Mouse (Mus musculus) small intestine, adult 2 months (tissue): Measurements from ENCODE around the gene Mrm2. TPM values are rescaled to one million over a fixed set of nuclear protein-coding genes. Genes with fewer than 3 reads are reported as not detected.

Source experiments
- H3K27ac ChIP-seq: fragments of 200-500 bp; 2 replicates; pipeline ENCODE4 v1.5.1; 2012; ENCODE audit warnings: low read depth, low read length, control low read depth, inconsistent platforms; ENCODE audit not compliant: insufficient read depth
- H3K27me3 ChIP-seq: fragments of 200-500 bp; 2 replicates; pipeline ENCODE4 v1.6.1; 2012; ENCODE audit warnings: mild to moderate bottlenecking, moderate library complexity, low read length, inconsistent platforms; ENCODE audit not compliant: control insufficient read depth, insufficient read depth
- H3K36me3 ChIP-seq: fragments of 200-500 bp; 2 replicates; pipeline ENCODE4 v1.6.1; 2012; ENCODE audit warnings: mild to moderate bottlenecking, low read length, control low read depth, inconsistent platforms; ENCODE audit not compliant: control insufficient read depth, insufficient read depth
- H3K4me1 ChIP-seq: fragments of 200-500 bp; 2 replicates; pipeline ENCODE4 v1.6.1; 2012; ENCODE audit warnings: low read length, inconsistent platforms, mixed read lengths; ENCODE audit not compliant: control insufficient read depth, insufficient read depth, insufficient read length
- H3K4me3 ChIP-seq: fragments of 200-500 bp; 2 replicates; pipeline ENCODE4 v1.5.1; 2012; ENCODE audit warnings: low read depth, mild to moderate bottlenecking, control low read depth, inconsistent platforms, low read length, moderate library complexity
- CTCF ChIP-seq: fragments of 200-500 bp; IDR thresholded peaks from 2 replicates; pipeline ENCODE4 v1.5.1; 2012; ENCODE audit warnings: low read depth, mild to moderate bottlenecking, control low read depth, inconsistent platforms, low read length, moderate library complexity, mixed read lengths; ENCODE audit not compliant: insufficient replicate concordance, insufficient read length; ENCODE audit errors: extremely low read depth
- POLR2A ChIP-seq: fragments of 200-500 bp; IDR thresholded peaks from 2 replicates; pipeline ENCODE4 v1.6.1; 2012; ENCODE audit warnings: low read depth, mild to moderate bottlenecking, control low read depth, inconsistent platforms, low read length, moderate library complexity
- WGBS: fragments of 180-500 bp; shearing (Covaris S2); methylation state at CpG from one replicate; pipeline ENCODE4 v1.1.7; 2018; 5-methylcytosine and 5-hydroxymethylcytosine counted together
- polyA plus RNA-seq: library from polyadenylated mRNA; depleted of rRNA; stranded (reverse); fragments of >200 nt; gene quantifications from 2 replicates; pipeline ENCODE4 v1.2.3, GENCODE M21; 2012; rRNA removed

Gene Mrm2
- polyA plus RNA-seq, 1 experiment = 4.3 TPM

GRCm38 (mm10) chr5:140289161-140289560 lies 42.5 kb downstream of the Mrm2 start:
- WGBS = 91% methylated on average over 2 of the region's 2 CpGs
- no peaks in the 10 kb centered on the region for H3K27me3 ChIP-seq

GRCm38 (mm10) chr5:140288287-140288686 lies 43.4 kb downstream of the Mrm2 start:
- WGBS = 93% methylated on average over 3 of the region's 3 CpGs
- Histone ChIP-seq H3K27ac (no peak overlapping the region), H3K4me1 (no peaks in the 10 kb centered on the region), H3K36me3 (peaks cover 11% of the 10 kb centered on the region; the same call in 1 of the 2 replicates), H3K27me3 (no peaks in the 10 kb centered on the region), H3K4me3 (no peak overlapping the region)
- no peak for TF ChIP-seq POLR2A
- no peak for TF ChIP-seq CTCF

More at GRCm38 (mm10) chr5:140289161-140289560, 42.5 kb downstream of the Mrm2 start:
- no peak for TF ChIP-seq POLR2A
- no peak for TF ChIP-seq CTCF
- H3K4me3 ChIP-seq = no peak overlapping the region
- H3K27ac ChIP-seq = no peak overlapping the region
- no peaks in the 10 kb centered on the region for H3K4me1 ChIP-seq
- H3K36me3 ChIP-seq = peaks cover 10% of the 10 kb centered on the region; the same call in 1 of the 2 replicates

- Histone ChIP-seq H3K27me3 (no peaks in the 10 kb centered on the region), H3K4me3 (no peak overlapping the region), H3K27ac (no peak overlapping the region), H3K4me1 (peaks cover 2% of the 10 kb centered on the region), H3K36me3 (peaks cover 6% of the 10 kb centered on the region; the same call in 1 of the 2 replicates)
- WGBS = 98% methylated on average over 2 of the region's 2 CpGs
- no peak for TF ChIP-seq CTCF
These were observed 46.9 kb downstream of the Mrm2 start for GRCm38 (mm10) chr5:140284761-140285160.

DNA sequence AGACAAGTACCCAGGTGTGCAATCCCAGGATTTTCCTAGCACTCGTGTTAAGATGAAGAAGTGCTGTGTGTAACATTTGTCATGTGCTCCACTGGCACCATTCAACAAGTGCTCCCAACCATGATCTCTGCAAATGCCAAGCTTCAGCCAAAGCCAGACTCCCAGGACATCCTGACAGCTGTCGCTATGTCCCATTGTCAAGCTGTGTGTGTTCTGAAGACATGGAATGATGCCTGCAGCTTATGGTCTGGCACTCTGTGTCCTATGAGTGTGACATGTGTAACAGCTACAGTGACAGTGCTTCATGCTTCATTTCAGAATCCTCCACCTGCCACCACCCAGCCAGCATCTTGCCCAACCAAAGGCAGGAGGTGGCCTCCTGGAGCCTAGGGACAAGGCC lies 47.7 kb downstream of the Mrm2 start:
- WGBS = 99% methylated on average over 2 of the region's 2 CpGs
- H3K27me3 ChIP-seq = no peaks in the 10 kb centered on the region
- H3K36me3 ChIP-seq = peaks cover 6% of the 10 kb centered on the region; the same call in 1 of the 2 replicates
- H3K27ac ChIP-seq = no peak overlapping the region
- TF ChIP-seq POLR2A = no peak
- no peak for TF ChIP-seq CTCF
- peaks cover 2% of the 10 kb centered on the region for H3K4me1 ChIP-seq
- H3K4me3 ChIP-seq = no peak overlapping the region

GRCm38 (mm10) chr5:140282900-140283299 lies 48.8 kb downstream of the Mrm2 start:
- no peak overlapping the region for H3K27ac ChIP-seq
- no peak overlapping the region for H3K4me3 ChIP-seq
- 72% methylated on average over 3 of the region's 3 CpGs for WGBS
- TF ChIP-seq CTCF (no peak), POLR2A (no peak)
- H3K4me1 ChIP-seq = peaks cover 2% of the 10 kb centered on the region
- peaks cover 6% of the 10 kb centered on the region; the same call in 1 of the 2 replicates for H3K36me3 ChIP-seq
- H3K27me3 ChIP-seq = no peaks in the 10 kb centered on the region

GRCm38 (mm10) chr5:140282376-140282775 lies 49.3 kb downstream of the Mrm2 start:
- Histone ChIP-seq H3K27me3 (no peaks in the 10 kb centered on the region), H3K27ac (no peak overlapping the region), H3K4me1 (peaks cover 2% of the 10 kb centered on the region), H3K36me3 (peaks cover 6% of the 10 kb centered on the region; the same call in 1 of the 2 replicates), H3K4me3 (no peak overlapping the region)
- 62% methylated on average over 8 of the region's 8 CpGs for WGBS
- TF ChIP-seq POLR2A = no peak
- TF ChIP-seq CTCF = no peak

DNA sequence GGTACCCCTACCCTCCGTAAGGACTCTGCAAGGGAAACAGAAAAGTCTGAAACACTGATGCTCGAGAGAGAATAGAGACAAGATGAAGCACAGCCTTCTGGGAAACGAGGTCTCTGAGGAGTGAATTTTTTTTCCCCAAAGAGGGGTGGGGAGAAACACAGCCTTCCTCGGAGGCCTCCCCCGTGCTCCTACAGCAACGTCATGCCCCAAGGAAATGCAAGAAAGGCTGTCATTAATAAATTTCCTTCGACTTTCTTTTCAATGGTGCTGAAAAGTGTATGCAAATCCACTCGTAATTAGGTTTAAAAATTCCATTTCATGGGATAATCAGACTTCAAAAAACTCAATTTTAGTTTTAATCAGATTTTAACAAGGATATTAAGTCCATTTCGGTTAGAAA lies 51.5 kb downstream of the Mrm2 start:
- Histone ChIP-seq H3K36me3 (peaks cover 4% of the 10 kb centered on the region; the same call in 1 of the 2 replicates), H3K4me1 (peaks cover 2% of the 10 kb centered on the region), H3K27ac (no peak overlapping the region), H3K4me3 (no peak overlapping the region), H3K27me3 (no peaks in the 10 kb centered on the region)
- TF ChIP-seq CTCF = no peak
- no peak for TF ChIP-seq POLR2A
- 90% methylated on average over 9 of the region's 9 CpGs for WGBS

Other genes starting within 250 kb of the Mrm2 start
- 13.2 and 22.9 TPM in 2 replicates for gene Mad1l1, start 10.3 kb downstream of the Mrm2 start, polyA plus RNA-seq
- gene Nudt1, start 10.2 kb downstream of the Mrm2 start, polyA plus RNA-seq = 5.6 and 11.0 TPM in 2 replicates
- 5.0 and 6.6 TPM in 2 replicates for gene Snx8, start 57.4 kb upstream of the Mrm2 start, polyA plus RNA-seq
- gene Eif3b, start 87.4 kb upstream of the Mrm2 start, polyA plus RNA-seq = 40.9 and 68.3 TPM in 2 replicates
- 0.04 TPM in 1 of 2 replicates, not detected in the other for gene Gm4869, start 113.7 kb upstream of the Mrm2 start, polyA plus RNA-seq
- 10.5 and 10.6 TPM in 2 replicates for gene Chst12, start 173.7 kb upstream of the Mrm2 start, polyA plus RNA-seq
- gene Grifin, start 233.2 kb upstream of the Mrm2 start, polyA plus RNA-seq = not detected in 2 replicates